Mouse (Mus musculus) heart, postnatal 0 days (tissue): ENCODE measurements around the gene Dgkq. TPM values are rescaled to one million over a fixed set of nuclear protein-coding genes. Genes with fewer than 3 reads are reported as not detected.
A peak's percentile ranks its signal among the peaks of the same experiment; 100 is the strongest.

Experiments used
- ATAC-seq: fragments of 200-750 bp; cut with Nextera tagmentation; 2 replicates; pipeline ENCODE4 v1.8.0; 2017; ENCODE audit warnings: low read depth, moderate number of reproducible peaks, moderate library complexity; ENCODE audit not compliant: insufficient read depth
- DNase-seq: peaks from one replicate; pipeline ENCODE4 v3.0.0-alpha.2; 2016; ENCODE audit warnings: low spot score
- H3K27ac ChIP-seq: fragments of 300-500 bp; sonication (generic); 2 replicates; pipeline ENCODE4 v1.5.1; 2014; ENCODE audit warnings: low read depth, mild to moderate bottlenecking
- H3K27me3 ChIP-seq: fragments of 300-500 bp; sonication (generic); 2 replicates; pipeline ENCODE4 v1.6.1; 2014; ENCODE audit warnings: low read length, mixed read lengths; ENCODE audit not compliant: control insufficient read depth, insufficient read depth
- H3K36me3 ChIP-seq: fragments of 300-500 bp; sonication (generic); replicated peaks from 2 replicates; pipeline ENCODE4 v1.6.1; 2014; ENCODE audit warnings: low read length, mixed read lengths; ENCODE audit not compliant: control insufficient read depth, insufficient read depth
- H3K4me1 ChIP-seq: fragments of 300-500 bp; sonication (generic); 2 replicates; pipeline ENCODE4 v1.6.1; 2014; ENCODE audit warnings: antibody characterized with exemption; ENCODE audit not compliant: control insufficient read depth, insufficient read depth
- H3K4me2 ChIP-seq: fragments of 300-500 bp; sonication (generic); 2 replicates; pipeline ENCODE4 v1.6.1; 2014; ENCODE audit warnings: low read depth, mild to moderate bottlenecking, low read length, moderate library complexity
- H3K4me3 ChIP-seq: fragments of 300-500 bp; sonication (generic); 2 replicates; pipeline ENCODE4 v1.5.1; 2014; ENCODE audit warnings: low read depth, low read length
- H3K9ac ChIP-seq: fragments of 300-500 bp; sonication (generic); replicated peaks from 2 replicates; pipeline ENCODE4 v1.6.1; 2014; ENCODE audit warnings: low read depth, low read length, mixed read lengths
- H3K9me3 ChIP-seq: fragments of 300-500 bp; sonication (generic); replicated peaks from 2 replicates; pipeline ENCODE4 v1.6.1; 2016; ENCODE audit warnings: low read length; ENCODE audit not compliant: control insufficient read depth
- CTCF ChIP-seq: IDR thresholded peaks from 2 replicates; pipeline ENCODE4 v1.5.1; 2016; ENCODE audit warnings: antibody characterized with exemption, control low read depth, low read depth
- EP300 ChIP-seq: IDR thresholded peaks from 2 replicates; pipeline ENCODE4 v1.6.1; 2016; ENCODE audit warnings: antibody characterized with exemption, low read depth
- WGBS: fragments of 180-500 bp; shearing (Covaris S2); extraction: QIAGEN DNeasy Blood & Tissue Kit; methylation state at CpG from one replicate; pipeline ENCODE4 v1.1.7; 2014; 5-methylcytosine and 5-hydroxymethylcytosine counted together
- polyA plus RNA-seq: library from polyadenylated mRNA; unstranded; fragments of >200 nt; fragmentation: Nextera tagmentation; extraction: Ambion mirVana; gene quantifications from 2 replicates; pipeline ENCODE4 v1.2.1, GENCODE M21; 2015
- total RNA-seq: library from RNA; depleted of rRNA; stranded (reverse); fragments of >200 nt; gene quantifications from 2 replicates; pipeline ENCODE4 v1.2.3, GENCODE M21; 2014; ENCODE audit warnings: low replicate concordance; rRNA removed

Dgkq gene
- total RNA-seq (11.9 and 34.7 TPM in 2 replicates), polyA plus RNA-seq (2.9 and 3.0 TPM in 2 replicates)

DNA sequence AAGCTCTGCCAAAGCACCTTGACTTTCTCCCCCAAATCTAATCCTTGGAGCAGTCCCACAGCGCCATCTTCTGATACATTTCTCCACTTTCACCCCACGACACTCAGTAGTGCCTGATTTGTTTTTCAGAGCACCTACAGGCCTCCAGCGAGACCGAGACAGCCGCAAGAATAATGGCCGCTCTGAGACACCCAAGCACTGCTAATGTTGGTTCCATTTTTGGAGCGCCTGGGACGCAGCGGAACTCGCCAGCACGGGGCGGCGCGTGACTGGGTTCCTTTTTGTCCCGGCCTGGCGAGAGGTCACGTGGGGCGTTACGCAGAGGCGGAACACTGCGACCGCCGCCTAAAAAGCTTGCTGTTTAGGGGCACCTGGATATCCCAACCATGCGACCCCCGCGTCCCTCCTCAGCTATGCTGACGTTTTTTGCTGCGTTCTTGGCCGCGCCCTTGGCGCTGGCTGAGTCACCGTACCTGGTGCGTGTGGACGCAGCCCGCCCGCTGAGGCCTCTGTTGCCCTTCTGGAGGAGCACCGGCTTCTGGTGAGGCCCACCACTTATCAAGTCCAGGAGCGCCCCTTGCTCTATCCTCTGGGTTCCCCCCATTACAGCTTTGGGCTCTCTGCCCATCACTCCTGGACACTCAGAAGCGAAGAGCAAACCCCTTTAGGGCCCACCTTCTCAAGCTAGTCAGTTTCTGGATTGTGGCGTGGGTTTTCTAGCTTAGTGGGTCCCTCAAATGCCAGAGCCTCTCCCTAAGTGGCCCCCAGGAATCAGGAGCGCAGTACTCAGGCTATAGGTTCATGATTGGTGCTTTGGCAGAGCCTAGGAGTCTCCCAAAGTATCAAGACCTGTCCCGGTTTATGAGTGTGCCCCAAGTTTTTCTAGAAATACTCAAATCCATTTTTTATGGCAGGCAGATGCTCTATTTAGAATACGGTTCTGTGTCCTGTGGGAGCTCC lies at the start of gene Dgkq:
Dgkq (minus strand) TSS at position 696 of the 960 bp plus-strand sequence.
- Histone ChIP-seq H3K4me1 (peaks cover 19% of the 10 kb centered on the region; the same call in 1 of the 2 replicates), H3K27ac (peak within 1 kb of the TSS; percentile 91), H3K4me3 (peak within 1 kb of the TSS; percentile 55), H3K27me3 (0 out of 2 replicates have a peak, but pooled peaks cover 2% of the 10 kb centered on the region), H3K4me2 (peak within 1 kb of the TSS; percentile 69), H3K9me3 (no peaks in the 10 kb centered on the region), H3K9ac (peak within 1 kb of the TSS; percentile 69), H3K36me3 (peaks cover 10% of the 10 kb centered on the region; the same call in 1 of the 2 replicates)
- ATAC-seq (peak; percentile 89), DNase-seq (peak; percentile 86)
- TF ChIP-seq CTCF (peak; percentile 62), EP300 (peak; percentile 76; the same call in 1 of the 2 replicates)
- WGBS: 4% methylated on average over 43 of the region's 43 CpGs

- Histone ChIP-seq H3K9me3 (no peaks in the 10 kb centered on the region), H3K9ac (no peak overlapping the region), H3K36me3 (no peaks in the 10 kb centered on the region), H3K4me1 (no peaks in the 10 kb centered on the region), H3K27ac (no peak overlapping the region), H3K27me3 (no peaks in the 10 kb centered on the region), H3K4me2 (no peak overlapping the region), H3K4me3 (no peak overlapping the region)
- ATAC-seq (no peak), DNase-seq (no peak)
- 53% methylated on average over 4 of the region's 4 CpGs for WGBS
- TF ChIP-seq EP300 (no peak), CTCF (no peak)
Measured at GRCm38 (mm10) chr5:108718051-108718450, 48.6 kb upstream of the Dgkq start.

GRCm38 (mm10) chr5:108715974-108716373 lies 46.5 kb upstream of the Dgkq start:
- H3K9ac ChIP-seq: no peak overlapping the region
- ATAC-seq (no peak), DNase-seq (no peak)
- no peaks in the 10 kb centered on the region for H3K36me3 ChIP-seq
- H3K27ac ChIP-seq: no peak overlapping the region
- no peaks in the 10 kb centered on the region for H3K4me1 ChIP-seq
- no peak for TF ChIP-seq CTCF
- TF ChIP-seq EP300: no peak
- no peaks in the 10 kb centered on the region for H3K27me3 ChIP-seq
- H3K9me3 ChIP-seq: no peaks in the 10 kb centered on the region
- WGBS: 48% methylated on average over 1 of the region's 1 CpGs
- H3K4me2 ChIP-seq: no peak overlapping the region
- no peak overlapping the region for H3K4me3 ChIP-seq

GRCm38 (mm10) chr5:108714149-108714548 lies 44.7 kb upstream of the Dgkq start:
- no peaks in the 10 kb centered on the region for H3K36me3 ChIP-seq
- TF ChIP-seq CTCF (no peak), EP300 (no peak)
- 47% methylated on average over 6 of the region's 6 CpGs for WGBS
- no peaks in the 10 kb centered on the region for H3K9me3 ChIP-seq
- ATAC-seq (0 out of 2 replicates have a peak, but pooled peaks have one; percentile 32), DNase-seq (no peak)
- H3K27me3 ChIP-seq: no peaks in the 10 kb centered on the region
- H3K4me1 ChIP-seq: no peaks in the 10 kb centered on the region
- H3K4me3 ChIP-seq: no peak overlapping the region
- no peak overlapping the region for H3K9ac ChIP-seq
- H3K27ac ChIP-seq: no peak overlapping the region
- no peak overlapping the region for H3K4me2 ChIP-seq

DNA sequence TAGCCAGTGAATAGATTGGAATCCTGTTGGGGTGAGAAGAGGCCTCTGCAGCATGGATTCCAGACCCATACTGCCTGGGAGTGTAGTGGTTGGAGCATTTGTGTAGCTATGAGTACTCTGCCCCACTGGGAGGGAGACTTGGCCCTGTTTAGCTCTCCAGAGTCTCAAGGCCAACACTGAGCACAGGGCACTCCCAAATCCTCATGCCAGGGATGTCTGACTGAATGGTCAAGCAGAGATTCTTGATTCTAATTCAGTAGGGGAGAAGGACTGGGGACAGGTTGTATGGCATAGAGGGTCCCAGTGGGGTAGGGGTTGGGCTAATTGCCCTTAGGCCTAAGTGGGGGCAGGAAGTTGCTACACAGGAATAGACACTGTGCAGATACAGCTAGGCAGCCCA lies 44.2 kb upstream of the Dgkq start:
- Histone ChIP-seq H3K4me3 (no peak overlapping the region), H3K4me2 (no peak overlapping the region), H3K9me3 (no peaks in the 10 kb centered on the region), H3K27ac (no peak overlapping the region), H3K27me3 (no peaks in the 10 kb centered on the region), H3K4me1 (no peaks in the 10 kb centered on the region), H3K36me3 (no peaks in the 10 kb centered on the region), H3K9ac (no peak overlapping the region)
- DNase-seq: no peak
- no peak for ATAC-seq
- TF ChIP-seq EP300 (no peak), CTCF (no peak)
